Mouse (Mus musculus): ENCODE results near the gene Rnf121.

- TF ChIP-seq CTCF (conservative IDR thresholded peaks at IDR 0.05; ENCODE audit: low read length): no peak
- no peak for TF ChIP-seq NANOG (IDR thresholded peaks at IDR 0.05; ENCODE audit: borderline replicate concordance, low read length)
Observed at GRCm38 (mm10) chr7:102064655-102065045, 619 bp downstream of the Rnf121 start.
